Mouse (Mus musculus) c-Kit-positive CD71-positive TER-119-negative erythroid progenitor cells, embryonic 14.5 days (primary cell): ENCODE data around the gene Sh3gl3.

ENCODE experiments used
- DNase-seq: peaks from one replicate; pipeline ENCODE4 v3.0.0-alpha.2; 2013; ENCODE audit warnings: low read depth

Sh3gl3 gene

GRCm38 (mm10) chr7:82293441-82293840 lies 119.8 kb downstream of the Sh3gl3 start:
- DNase-seq: no peak

GRCm38 (mm10) chr7:82294083-82294482 lies 120.4 kb downstream of the Sh3gl3 start:
- DNase-seq: no peak

GRCm38 (mm10) chr7:82294611-82295010 lies 121.0 kb downstream of the Sh3gl3 start:
- DNase-seq: no peak

GRCm38 (mm10) chr7:82308398-82308797 lies 134.8 kb downstream of the Sh3gl3 start:
- no peak for DNase-seq

- no peak for DNase-seq
Observed at GRCm38 (mm10) chr7:82318515-82318914, 144.9 kb downstream of the Sh3gl3 start.

GRCm38 (mm10) chr7:82326616-82327015 lies 153.0 kb downstream of the Sh3gl3 start:
- DNase-seq: no peak

GRCm38 (mm10) chr7:82327201-82327600 lies 153.6 kb downstream of the Sh3gl3 start:
- DNase-seq: no peak

- DNase-seq: no peak
Observed at GRCm38 (mm10) chr7:82327881-82328280, 154.2 kb downstream of the Sh3gl3 start.

- DNase-seq: no peak
Observed at GRCm38 (mm10) chr7:82329831-82330230, 156.2 kb downstream of the Sh3gl3 start.

GRCm38 (mm10) chr7:82330860-82331259 lies 157.2 kb downstream of the Sh3gl3 start:
- DNase-seq: no peak

GRCm38 (mm10) chr7:82334000-82334399 lies 160.4 kb downstream of the Sh3gl3 start:
- no peak for DNase-seq

GRCm38 (mm10) chr7:82335211-82336121 lies 161.8 kb downstream of the Sh3gl3 start, which contains the start of gene Adamtsl3:
Adamtsl3 (plus strand) TSS chr7:82335694.
- DNase-seq: no peak

- no peak for DNase-seq
Observed at GRCm38 (mm10) chr7:82336132-82336531, 162.5 kb downstream of the Sh3gl3 start.

- DNase-seq: no peak
Observed at GRCm38 (mm10) chr7:82338121-82338520, 164.5 kb downstream of the Sh3gl3 start.

GRCm38 (mm10) chr7:82338532-82338931 lies 164.9 kb downstream of the Sh3gl3 start:
- DNase-seq: no peak

- no peak for DNase-seq
Observed at GRCm38 (mm10) chr7:82339214-82339613, 165.6 kb downstream of the Sh3gl3 start.

- no peak for DNase-seq
Observed at GRCm38 (mm10) chr7:82341476-82341875, 167.8 kb downstream of the Sh3gl3 start.

GRCm38 (mm10) chr7:82346706-82347105 lies 173.1 kb downstream of the Sh3gl3 start:
- no peak for DNase-seq

- DNase-seq: no peak
Observed at GRCm38 (mm10) chr7:82349796-82350195, 176.2 kb downstream of the Sh3gl3 start.

- no peak for DNase-seq
Observed at GRCm38 (mm10) chr7:82350421-82350820, 176.8 kb downstream of the Sh3gl3 start.
